Mouse (Mus musculus): ENCODE measurements around the gene Tenm1.
A peak's percentile ranks its signal among the peaks of the same experiment; 100 is the strongest.

The Tenm1 gene

DNA sequence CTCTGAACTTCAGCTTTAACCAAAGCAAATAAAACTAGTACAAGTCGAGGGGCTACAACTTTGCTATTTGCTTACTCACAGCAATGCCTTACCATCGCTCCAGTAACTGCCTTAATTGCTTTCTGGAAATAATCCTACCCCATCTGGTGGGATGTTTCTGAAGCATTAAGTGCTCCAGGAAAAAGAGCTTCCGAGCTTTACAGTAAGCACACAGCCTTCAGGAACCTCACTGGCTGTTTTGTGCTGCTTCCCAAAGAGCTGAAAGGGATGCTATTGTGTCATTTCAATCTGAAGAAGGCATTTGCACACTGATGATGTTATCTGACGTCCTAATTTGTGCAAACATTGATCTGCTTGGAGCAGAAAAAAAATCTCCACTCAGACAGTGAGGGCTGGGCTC, 647.4 kb downstream of the Tenm1 start:
- DNase-seq (ENCODE audit: low spot score in 2 of 2) = no peak

DNA sequence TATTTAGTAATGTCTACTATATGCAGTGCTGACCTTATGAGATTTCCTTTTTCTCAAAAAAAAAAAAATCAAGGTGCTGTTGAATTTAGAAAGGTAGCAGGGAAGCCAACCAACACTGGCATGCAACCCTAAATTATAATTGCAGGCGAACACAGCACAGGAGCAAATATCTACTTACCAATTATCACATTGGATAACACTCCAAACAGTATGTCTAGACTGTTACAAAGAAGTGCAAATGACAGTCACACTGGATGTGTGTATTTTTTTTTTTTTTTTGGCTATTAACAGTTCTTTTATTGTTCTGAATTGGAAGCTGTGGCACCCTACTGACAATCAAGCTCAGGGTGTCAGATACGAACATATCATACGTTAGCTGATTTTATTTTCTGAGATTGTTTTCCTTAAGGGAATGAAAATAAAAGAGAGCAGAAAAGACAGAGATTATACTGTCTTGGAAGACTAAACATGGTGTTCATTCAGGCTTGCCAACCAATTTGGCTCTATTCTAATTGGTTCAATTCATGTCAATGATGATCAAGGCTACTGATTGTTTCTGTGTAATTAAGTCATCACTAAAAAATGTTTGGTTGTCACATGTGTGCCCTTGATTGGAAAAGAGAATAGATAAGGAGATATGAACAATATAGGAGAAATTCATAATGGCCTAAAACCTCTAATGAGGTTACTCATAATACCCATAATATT, 710.7 kb downstream of the Tenm1 start:
- DNase-seq (ENCODE audit: low spot score in 2 of 2) = no peak

GRCm38 (mm10) chrX:42700291-42700690, 728.6 kb downstream of the Tenm1 start:
- DNase-seq (ENCODE audit: low spot score in 2 of 2) = no peak

GRCm38 (mm10) chrX:42647131-42647530, 781.8 kb downstream of the Tenm1 start:
- DNase-seq (ENCODE audit: low spot score in 2 of 2) = no peak

DNA sequence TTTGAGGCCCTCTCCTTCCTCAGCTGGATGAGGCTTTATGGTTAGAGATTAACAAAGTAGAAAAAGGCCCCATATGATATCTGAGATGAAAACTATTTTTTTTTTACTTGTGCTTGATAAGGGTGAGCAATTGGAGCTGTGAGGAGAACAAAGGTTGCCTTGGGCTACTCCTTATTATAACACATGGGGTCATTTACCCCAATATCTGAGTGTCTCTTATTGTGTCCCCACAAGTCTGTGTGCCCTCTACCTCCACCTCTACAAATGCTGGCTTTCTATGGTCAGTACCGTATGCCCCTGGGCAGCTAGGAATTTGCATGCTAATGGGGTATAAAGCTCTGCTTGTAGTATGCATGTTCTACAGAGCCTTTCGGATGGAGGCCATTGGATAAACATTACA, 848.4 kb downstream of the Tenm1 start:
- no peak for DNase-seq (ENCODE audit: low spot score in 2 of 2)

- no peak for DNase-seq (ENCODE audit: low spot score in 2 of 2)
Observed at GRCm38 (mm10) chrX:42558683-42559082, 870.2 kb downstream of the Tenm1 start.

GRCm38 (mm10) chrX:42557284-42557683, 871.6 kb downstream of the Tenm1 start:
- no peak for DNase-seq (ENCODE audit: low spot score in 2 of 2)

DNA sequence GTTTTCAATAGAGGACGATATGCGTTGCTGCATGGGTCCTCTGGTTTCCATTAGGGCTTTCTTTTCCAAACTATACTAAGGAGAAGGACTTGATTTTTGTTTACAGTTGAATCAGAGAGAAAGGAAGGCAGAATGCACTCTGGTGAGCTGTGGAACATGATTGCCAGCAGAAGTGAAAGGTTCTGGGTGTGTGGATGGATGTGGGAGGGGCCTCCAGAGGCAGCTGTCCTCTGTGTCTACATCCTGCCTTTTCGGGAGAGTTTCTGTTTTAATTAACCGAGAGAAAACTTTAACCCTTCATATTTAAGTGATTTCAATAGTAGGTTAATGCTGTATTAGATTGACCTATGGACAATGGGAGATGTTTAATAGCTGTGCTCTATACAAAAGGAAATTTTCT, 880.4 kb downstream of the Tenm1 start:
- DNase-seq (ENCODE audit: low spot score in 2 of 2) = no peak

GRCm38 (mm10) chrX:42545076-42545475, 883.9 kb downstream of the Tenm1 start:
- DNase-seq (ENCODE audit: low spot score in 2 of 2) = no peak

GRCm38 (mm10) chrX:42540756-42541053, 888.2 kb downstream of the Tenm1 start:
- DNase-seq (ENCODE audit: low spot score in 2 of 2) = peak; percentile 30 to 62

- no peak for DNase-seq (ENCODE audit: low spot score in 2 of 2)
Observed at GRCm38 (mm10) chrX:42540030-42540755, 888.7 kb downstream of the Tenm1 start.

DNA sequence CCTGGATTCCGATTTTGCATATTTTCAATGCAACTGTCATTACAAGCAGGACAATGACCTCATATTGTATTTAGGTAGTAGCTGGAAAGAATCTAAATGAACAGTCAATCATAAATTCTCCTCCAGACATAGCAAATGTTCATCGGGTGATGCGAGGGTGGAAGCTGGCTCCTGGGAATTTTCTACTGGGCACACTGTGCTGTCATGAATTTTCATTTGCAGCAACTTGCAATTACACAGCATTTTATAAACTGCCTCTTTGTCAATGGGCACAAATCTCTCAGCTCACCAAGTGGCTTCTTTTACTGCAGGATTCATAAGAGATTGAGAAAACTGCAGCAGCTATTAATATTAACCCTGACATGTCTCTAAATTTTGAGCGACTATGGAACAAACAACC, 898.2 kb downstream of the Tenm1 start:
- DNase-seq (ENCODE audit: low spot score in 2 of 2) = no peak

GRCm38 (mm10) chrX:42522868-42523267, 906.1 kb downstream of the Tenm1 start:
- no peak for DNase-seq (ENCODE audit: low spot score in 2 of 2)

GRCm38 (mm10) chrX:42512567-42512966, 916.4 kb downstream of the Tenm1 start:
- DNase-seq (ENCODE audit: low spot score in 2 of 2) = no peak

GRCm38 (mm10) chrX:42511105-42511504, 917.8 kb downstream of the Tenm1 start:
- DNase-seq (ENCODE audit: low spot score in 2 of 2) = no peak

GRCm38 (mm10) chrX:42502291-42503043, 926.5 kb downstream of the Tenm1 start, which contains the start of gene Sh2d1a:
Sh2d1a (plus strand) TSS chrX:42502453.
- no peak for DNase-seq (ENCODE audit: low spot score in 2 of 2)

DNA sequence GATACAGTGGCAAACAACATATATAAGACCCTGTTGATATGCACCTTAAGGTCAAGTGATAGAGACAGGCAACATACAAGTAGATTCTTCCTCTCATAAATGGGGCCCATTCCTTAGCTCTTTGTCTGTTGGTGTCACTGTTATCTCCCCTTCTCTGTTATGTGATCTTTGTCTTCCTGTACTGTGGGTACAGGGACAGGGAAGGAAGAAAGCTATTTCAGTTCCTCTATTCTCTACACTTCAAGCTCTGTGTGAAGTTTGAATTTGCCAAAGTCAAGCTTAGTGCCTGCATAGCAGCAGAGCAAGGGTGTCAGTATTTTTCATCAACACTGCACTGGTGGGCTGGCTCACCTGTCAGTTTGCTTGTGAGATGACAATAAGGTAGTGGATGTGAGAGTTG, 928.4 kb downstream of the Tenm1 start:
- no peak for DNase-seq (ENCODE audit: low spot score in 2 of 2)

- DNase-seq (ENCODE audit: low spot score in 2 of 2) = no peak
Observed at GRCm38 (mm10) chrX:42490336-42490735, 938.6 kb downstream of the Tenm1 start.

DNA sequence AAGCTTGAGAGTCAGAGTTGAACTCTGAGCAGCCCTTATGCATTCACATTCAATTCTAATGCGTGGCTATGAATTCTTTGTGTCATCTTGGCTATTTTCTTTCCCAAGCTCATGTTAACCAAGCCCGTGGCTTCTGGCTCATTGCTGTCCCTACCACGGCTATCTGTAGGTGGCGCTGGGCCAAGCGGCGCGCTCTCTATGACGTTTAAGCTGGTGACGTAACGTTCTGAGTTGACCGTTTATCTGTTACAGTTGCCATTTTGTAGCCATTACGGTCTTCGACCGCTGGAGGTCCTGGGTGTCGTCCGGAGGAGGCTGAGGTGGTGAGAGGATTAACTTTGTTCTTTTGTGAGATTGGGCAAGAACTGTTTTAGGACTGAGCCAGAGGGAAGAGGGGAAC, 939.5 kb downstream of the Tenm1 start, which contains the start of gene Tex13c2:
TSS of gene Tex13c2 (plus strand) at position 246 of the 400 bp plus-strand sequence.
- DNase-seq (ENCODE audit: low spot score in 2 of 2) = no peak
